Mouse (Mus musculus) stomach, embryonic 16.5 days (tissue): Measurements from ENCODE around the gene Sytl1. TPM values are rescaled to one million over a fixed set of nuclear protein-coding genes. Genes with fewer than 3 reads are reported as not detected.

Experiments
- ATAC-seq: fragments of 200-750 bp; cut with Nextera tagmentation; 2 replicates; pipeline ENCODE4 v1.8.0; 2017; ENCODE audit warnings: moderate number of reproducible peaks, moderate TSS enrichment; ENCODE audit not compliant: insufficient read depth, low FRiP score
- H3K27ac ChIP-seq: fragments of 300-500 bp; sonication (generic); 2 replicates; pipeline ENCODE4 v1.5.1; 2014; ENCODE audit warnings: low read length
- H3K27me3 ChIP-seq: fragments of 300-500 bp; sonication (generic); 2 replicates; pipeline ENCODE4 v1.6.1; 2014; ENCODE audit warnings: low read length, control low read depth, mixed read lengths; ENCODE audit not compliant: control insufficient read depth, insufficient read depth
- H3K36me3 ChIP-seq: fragments of 300-500 bp; sonication (generic); 2 replicates; pipeline ENCODE4 v1.6.1; 2014; ENCODE audit warnings: low read length; ENCODE audit not compliant: control insufficient read depth, insufficient read depth
- H3K4me1 ChIP-seq: fragments of 300-500 bp; sonication (generic); 2 replicates; pipeline ENCODE4 v1.6.1; 2014; ENCODE audit warnings: low read length, control low read depth, mixed read lengths; ENCODE audit not compliant: control insufficient read depth, insufficient read depth
- H3K4me2 ChIP-seq: fragments of 300-500 bp; sonication (generic); 2 replicates; pipeline ENCODE4 v1.6.1; 2014; ENCODE audit warnings: low read depth, low read length, mixed read lengths
- H3K4me3 ChIP-seq: fragments of 300-500 bp; sonication (generic); replicated peaks from 2 replicates; pipeline ENCODE4 v1.5.1; 2014; ENCODE audit warnings: mild to moderate bottlenecking, low read length
- H3K9ac ChIP-seq: fragments of 300-500 bp; sonication (generic); 2 replicates; pipeline ENCODE4 v1.6.1; 2014; ENCODE audit warnings: low read length
- H3K9me3 ChIP-seq: fragments of 300-500 bp; sonication (generic); replicated peaks from 2 replicates; pipeline ENCODE4 v1.6.1; 2016; ENCODE audit warnings: low read length, control low read depth; ENCODE audit not compliant: control insufficient read depth
- WGBS: fragments of 180-500 bp; shearing (Covaris S2); extraction: QIAGEN DNeasy Blood & Tissue Kit; methylation state at CpG from one replicate; pipeline ENCODE4 v1.1.7; 2014; 5-methylcytosine and 5-hydroxymethylcytosine counted together
- polyA plus RNA-seq: library from polyadenylated mRNA; unstranded; fragments of >200 nt; fragmentation: Nextera tagmentation; extraction: Ambion mirVana; gene quantifications from 2 replicates; pipeline ENCODE4 v1.2.1, GENCODE M21; 2015

Sytl1 gene
- polyA plus RNA-seq, 1 experiment from 2014 or later, result 52.0 TPM

DNA sequence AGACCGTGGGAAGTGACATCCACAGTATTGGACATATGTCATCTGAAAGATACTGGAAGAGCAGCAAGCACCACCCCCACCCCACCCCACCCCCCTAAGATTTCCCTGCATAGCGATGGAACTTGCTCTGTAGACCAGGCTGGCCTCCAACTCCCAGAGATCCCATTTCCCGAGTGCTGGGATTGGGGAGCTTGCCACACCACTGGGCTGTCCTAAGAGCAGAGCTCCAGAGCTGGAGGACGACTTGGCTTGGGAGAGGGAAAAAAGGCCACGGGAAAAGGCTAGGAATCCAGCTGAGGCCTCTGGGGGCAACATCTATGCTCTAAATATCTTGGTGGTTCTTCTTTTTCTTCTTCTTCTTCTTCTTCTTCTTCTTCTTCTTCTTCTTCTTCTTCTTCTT lies 28.1 kb downstream of the Sytl1 start:
- H3K27ac ChIP-seq, result no peak overlapping the region
- no peak for ATAC-seq
- H3K4me1 ChIP-seq, result no peaks in the 10 kb centered on the region
- H3K9me3 ChIP-seq, result no peaks in the 10 kb centered on the region
- peaks cover 3% of the 10 kb centered on the region for H3K27me3 ChIP-seq
- no peak overlapping the region for H3K9ac ChIP-seq
- WGBS, result 57% methylated on average over 5 of the region's 5 CpGs
- no peak overlapping the region for H3K4me3 ChIP-seq
- no peak overlapping the region for H3K4me2 ChIP-seq
- H3K36me3 ChIP-seq, result no peaks in the 10 kb centered on the region

DNA sequence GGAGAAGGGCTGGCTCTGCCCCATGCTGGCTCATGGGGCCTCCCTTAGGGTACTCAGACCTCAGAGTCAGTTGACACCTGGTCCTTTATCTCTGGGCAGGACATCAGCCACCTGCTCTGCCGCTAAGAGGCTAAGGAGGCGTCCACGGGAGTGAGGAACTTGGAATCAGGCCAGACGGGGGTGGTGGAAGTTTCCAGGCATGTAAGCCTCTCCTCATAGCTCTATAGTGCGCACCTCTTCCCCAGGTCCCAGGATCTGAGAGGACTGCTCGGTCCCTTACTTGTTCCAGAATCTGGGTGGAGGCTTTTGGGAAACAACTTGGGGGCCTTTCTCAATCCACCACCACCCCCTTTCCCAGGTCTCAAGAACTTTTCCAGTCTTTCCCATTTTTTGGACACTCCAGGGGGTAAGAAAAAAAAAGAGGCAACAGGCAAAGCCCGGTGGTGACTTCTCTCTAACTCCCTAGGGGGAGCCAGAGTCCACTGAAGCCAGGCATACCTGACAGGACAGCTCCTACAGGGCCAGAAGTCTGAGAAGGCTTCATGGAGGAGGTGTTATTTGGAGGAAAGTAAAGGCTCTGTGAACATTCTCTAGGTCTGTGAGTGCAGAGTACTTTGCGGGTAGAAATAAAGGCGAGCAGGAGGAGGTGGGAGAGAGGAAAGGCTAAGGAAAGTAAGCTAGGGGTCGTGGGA lies 29.5 kb downstream of the Sytl1 start:
- Histone ChIP-seq H3K4me3 (no peak overlapping the region), H3K27me3 (peaks cover 3% of the 10 kb centered on the region), H3K9me3 (no peaks in the 10 kb centered on the region), H3K4me1 (no peaks in the 10 kb centered on the region), H3K36me3 (no peaks in the 10 kb centered on the region), H3K27ac (no peak overlapping the region), H3K9ac (no peak overlapping the region), H3K4me2 (no peak overlapping the region)
- ATAC-seq, result no peak
- 30% methylated on average over 10 of the region's 10 CpGs for WGBS

DNA sequence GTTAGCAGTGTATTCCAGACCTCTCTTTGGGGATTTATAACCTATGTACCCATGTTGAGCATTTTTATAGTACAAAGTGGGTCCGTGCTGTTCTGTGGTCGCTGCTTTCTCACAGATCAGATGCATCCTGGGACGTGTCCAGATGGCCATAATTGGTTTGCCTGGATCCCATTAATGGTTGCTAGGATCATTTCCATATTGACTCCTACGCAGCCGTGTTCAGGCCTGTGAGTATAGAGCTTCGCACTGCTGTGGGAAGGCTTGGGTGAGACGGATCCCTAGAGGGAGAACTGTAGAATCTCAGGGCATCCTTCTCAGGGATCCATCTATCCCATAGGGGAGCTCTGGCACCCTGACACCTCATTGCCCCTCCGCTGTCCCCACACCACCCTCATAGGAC lies 33.3 kb downstream of the Sytl1 start:
- Histone ChIP-seq H3K9ac (no peak overlapping the region), H3K4me2 (no peak overlapping the region), H3K4me1 (no peaks in the 10 kb centered on the region), H3K27ac (no peak overlapping the region), H3K36me3 (no peaks in the 10 kb centered on the region), H3K27me3 (no peaks in the 10 kb centered on the region), H3K4me3 (no peak overlapping the region), H3K9me3 (no peaks in the 10 kb centered on the region)
- no peak for ATAC-seq
- 79% methylated on average over 8 of the region's 8 CpGs for WGBS

DNA sequence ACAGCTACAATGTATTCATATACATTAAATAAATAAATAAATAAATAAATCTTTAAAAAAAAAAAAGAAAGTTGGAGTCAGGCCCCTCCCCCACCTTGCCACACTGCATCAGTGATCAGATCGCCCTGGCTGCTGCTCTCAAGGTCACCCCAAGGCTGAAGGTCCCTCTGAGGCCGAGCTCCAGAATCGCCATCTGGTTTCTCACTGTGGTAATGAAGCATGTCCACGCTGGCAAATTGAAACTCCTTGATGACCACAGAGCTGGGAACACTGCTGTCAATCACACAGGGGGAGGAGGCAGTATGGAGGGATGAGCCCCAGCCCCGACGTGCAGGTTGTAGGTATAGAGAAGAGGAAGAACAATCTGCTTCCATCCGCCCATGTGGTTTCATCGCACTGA lies 35.3 kb downstream of the Sytl1 start:
- Histone ChIP-seq H3K36me3 (no peaks in the 10 kb centered on the region), H3K4me2 (no peak overlapping the region), H3K27ac (no peak overlapping the region), H3K27me3 (no peaks in the 10 kb centered on the region), H3K4me1 (peaks cover 8% of the 10 kb centered on the region), H3K4me3 (no peak overlapping the region), H3K9ac (no peak overlapping the region), H3K9me3 (no peaks in the 10 kb centered on the region)
- 66% methylated on average over 8 of the region's 8 CpGs for WGBS
- no peak for ATAC-seq

DNA sequence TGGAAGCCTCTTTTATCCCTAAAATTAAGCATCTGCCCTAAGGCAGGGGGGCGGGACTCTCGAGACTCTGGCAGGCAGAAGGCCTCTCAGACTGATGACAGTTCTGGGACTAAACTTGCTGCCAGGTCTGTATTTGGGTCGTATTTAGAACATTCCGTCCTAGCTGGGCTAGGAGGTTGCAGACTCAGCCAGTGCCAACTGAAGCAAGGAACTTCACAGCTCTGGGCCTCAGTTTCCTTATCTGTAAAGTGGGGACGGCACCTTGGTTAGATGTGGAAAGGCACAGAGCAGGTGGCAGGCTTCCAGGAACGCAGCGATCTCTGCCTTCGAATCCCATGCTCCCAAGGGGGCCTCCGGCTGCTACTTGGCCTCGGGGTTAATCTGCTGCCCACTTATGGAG lies 36.8 kb downstream of the Sytl1 start:
- WGBS, result 67% methylated on average over 10 of the region's 10 CpGs
- Histone ChIP-seq H3K27me3 (no peaks in the 10 kb centered on the region), H3K27ac (no peak overlapping the region), H3K4me2 (no peak overlapping the region), H3K9me3 (no peaks in the 10 kb centered on the region), H3K36me3 (no peaks in the 10 kb centered on the region), H3K4me1 (peaks cover 8% of the 10 kb centered on the region), H3K4me3 (no peak overlapping the region), H3K9ac (no peak overlapping the region)
- ATAC-seq, result no peak

DNA sequence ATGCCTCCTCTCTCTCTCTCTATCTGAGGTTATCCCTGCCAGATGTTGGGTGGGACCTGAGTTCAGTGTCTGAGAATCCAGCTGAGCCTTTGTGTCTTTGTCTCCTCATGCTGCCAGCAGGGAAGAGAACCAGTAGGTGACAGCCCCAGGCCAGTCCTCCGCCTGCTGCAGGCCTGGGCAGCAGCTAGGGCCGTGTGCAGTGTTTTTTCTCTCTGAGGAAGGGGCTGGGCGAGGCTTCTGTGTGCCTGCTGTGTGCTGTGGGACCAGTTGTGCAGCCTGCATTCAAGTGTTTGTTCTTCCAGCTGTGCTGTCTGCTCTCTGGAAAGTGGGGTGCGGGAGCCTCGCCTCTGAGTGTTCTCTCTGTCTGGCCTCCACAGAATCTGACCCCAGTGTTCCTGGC lies 39.0 kb downstream of the Sytl1 start:
- H3K27ac ChIP-seq, result peak overlapping the region; percentile 78; the same call in 1 of the 2 replicates
- peaks cover 12% of the 10 kb centered on the region for H3K4me1 ChIP-seq
- H3K9ac ChIP-seq, result peak overlapping the region; percentile 48
- H3K36me3 ChIP-seq, result no peaks in the 10 kb centered on the region
- no peaks in the 10 kb centered on the region for H3K27me3 ChIP-seq
- no peak overlapping the region for H3K4me3 ChIP-seq
- H3K4me2 ChIP-seq, result no peak overlapping the region
- ATAC-seq, result peak; percentile 70; the same call in 1 of the 2 replicates
- no peaks in the 10 kb centered on the region for H3K9me3 ChIP-seq
- 38% methylated on average over 5 of the region's 5 CpGs for WGBS

DNA sequence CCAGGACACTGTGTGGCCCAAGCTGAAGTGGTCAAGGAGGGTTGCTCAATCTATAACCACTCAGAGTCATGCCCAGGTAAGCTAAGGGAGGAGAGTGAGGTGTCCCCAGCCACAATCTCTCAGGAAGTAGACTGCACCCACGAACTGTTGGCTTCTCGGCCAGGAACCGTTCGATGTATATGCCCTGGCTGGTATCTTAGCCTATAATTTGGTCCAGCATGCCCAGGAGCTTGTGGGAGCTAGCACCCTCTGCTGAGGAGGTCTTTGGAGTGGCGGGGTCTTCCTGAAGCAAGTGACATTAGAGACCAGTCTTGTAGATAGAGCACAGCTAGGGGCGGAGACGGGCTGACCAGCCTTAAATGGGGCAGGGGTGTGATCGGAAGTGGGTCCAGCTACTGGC lies 41.2 kb downstream of the Sytl1 start:
- Histone ChIP-seq H3K27me3 (no peaks in the 10 kb centered on the region), H3K4me2 (no peak overlapping the region), H3K4me1 (peaks cover 12% of the 10 kb centered on the region), H3K4me3 (no peak overlapping the region), H3K36me3 (no peaks in the 10 kb centered on the region), H3K9me3 (no peaks in the 10 kb centered on the region), H3K27ac (no peak overlapping the region), H3K9ac (no peak overlapping the region)
- WGBS, result 90% methylated on average over 8 of the region's 8 CpGs
- ATAC-seq, result no peak

DNA sequence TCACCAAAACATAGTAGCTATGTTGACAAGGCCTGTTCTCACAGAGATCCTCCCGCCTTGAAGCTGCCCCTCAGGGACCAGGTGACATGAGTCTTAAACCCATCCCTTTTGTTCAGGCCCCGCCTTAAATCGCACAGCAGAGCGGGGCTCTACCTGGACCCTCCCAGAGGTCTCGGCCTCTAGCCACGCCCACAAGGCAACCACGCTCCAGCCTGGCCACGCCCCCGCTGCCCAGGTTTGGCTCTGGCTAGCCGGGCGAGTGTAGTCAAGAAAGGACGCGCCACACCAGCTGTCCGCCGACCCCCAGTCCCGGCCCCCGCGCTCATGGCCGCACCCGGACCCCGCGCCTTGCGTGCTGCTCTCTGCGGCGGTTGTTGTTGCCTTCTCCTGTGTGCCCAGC lies 42.3 kb downstream of the Sytl1 start:
- Histone ChIP-seq H3K4me2 (peak overlapping the region; percentile 67), H3K4me1 (peaks cover 12% of the 10 kb centered on the region), H3K27me3 (no peaks in the 10 kb centered on the region), H3K36me3 (no peaks in the 10 kb centered on the region), H3K4me3 (peak overlapping the region; percentile 45), H3K27ac (no peak overlapping the region), H3K9ac (peak overlapping the region; percentile 71), H3K9me3 (no peaks in the 10 kb centered on the region)
- ATAC-seq, result peak; percentile 31; the same call in 1 of the 2 replicates
- WGBS, result 4% methylated on average over 25 of the region's 25 CpGs

DNA sequence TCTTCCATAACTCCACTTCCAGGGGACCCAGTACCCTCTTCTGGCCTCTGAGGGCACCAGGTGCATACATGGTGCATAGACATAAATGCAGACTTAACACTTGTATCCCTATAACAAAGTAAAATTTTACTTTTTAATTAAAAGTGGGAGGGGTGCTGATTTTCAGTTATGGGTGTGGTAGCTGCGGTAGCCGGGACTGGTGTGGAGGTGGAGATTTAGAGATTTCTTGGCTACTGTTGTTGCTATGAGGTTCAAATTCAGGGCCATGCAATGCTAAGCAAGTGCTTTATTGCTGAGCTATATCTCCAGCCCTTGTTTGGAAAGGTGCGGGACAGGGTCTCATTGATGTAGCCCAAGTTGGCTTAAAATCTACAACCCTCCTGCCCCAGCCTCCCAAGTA lies 44.2 kb downstream of the Sytl1 start:
- no peak overlapping the region for H3K9ac ChIP-seq
- no peak overlapping the region for H3K4me2 ChIP-seq
- peaks cover 7% of the 10 kb centered on the region for H3K27me3 ChIP-seq
- no peak overlapping the region for H3K4me3 ChIP-seq
- peaks cover 10% of the 10 kb centered on the region for H3K4me1 ChIP-seq
- ATAC-seq, result no peak
- H3K27ac ChIP-seq, result no peak overlapping the region
- no peaks in the 10 kb centered on the region for H3K9me3 ChIP-seq
- no peaks in the 10 kb centered on the region for H3K36me3 ChIP-seq
- 75% methylated on average over 3 of the region's 3 CpGs for WGBS
